Mouse (Mus musculus): ENCODE measurements at regions not wholly inside any gene's neighbourhood (a gene's known extent, or its start where the extent isn't known, plus 50 kb on each side); places are given as distances from the start of the nearest gene placed in this dataset.

GRCm38 (mm10) chr3:100266976-100267375 lies 104.8 kb upstream of the Wdr3 start:
- no peak overlapping the region for H3K4me2 ChIP-seq (ENCODE audit: low read depth, low read length, severe bottlenecking)
- no peaks in the 10 kb centered on the region for H3K9me3 ChIP-seq (ENCODE audit: control insufficient read depth, low read length)
- H3K27me3 ChIP-seq (ENCODE audit: control insufficient read depth, insufficient read depth, low read length), result no peaks in the 10 kb centered on the region
- ATAC-seq (replicated peaks; ENCODE audit: low FRiP score) (no peak), DNase-seq (ENCODE audit: low spot score) (no peak)
- no peak overlapping the region for H3K9ac ChIP-seq (ENCODE audit: low read length)
- H3K4me1 ChIP-seq (replicated peaks; ENCODE audit: control insufficient read depth, insufficient read depth, low read length), result no peaks in the 10 kb centered on the region
- no peaks in the 10 kb centered on the region for H3K36me3 ChIP-seq (ENCODE audit: control insufficient read depth, insufficient read depth, low read length)
- no peak overlapping the region for H3K27ac ChIP-seq (ENCODE audit: low read depth, low read length)
- H3K4me3 ChIP-seq (ENCODE audit: low read depth, low read length), result no peak overlapping the region

- 52% methylated on average over 5 of the region's 5 CpGs for WGBS
- no peak for ATAC-seq (replicated peaks; ENCODE audit: low FRiP score)
- H3K27me3 ChIP-seq (ENCODE audit: control insufficient read depth, insufficient read depth, low read length), result no peaks in the 10 kb centered on the region
- no peaks in the 10 kb centered on the region for H3K36me3 ChIP-seq (ENCODE audit: control insufficient read depth, insufficient read depth, low read length)
- H3K9me3 ChIP-seq (ENCODE audit: control insufficient read depth, low read length), result no peaks in the 10 kb centered on the region
- H3K27ac ChIP-seq (ENCODE audit: low read depth, low read length), result no peak overlapping the region
- H3K4me1 ChIP-seq (replicated peaks; ENCODE audit: control insufficient read depth, insufficient read depth, low read length), result no peaks in the 10 kb centered on the region
- no peak overlapping the region for H3K9ac ChIP-seq (ENCODE audit: low read length)
- H3K4me3 ChIP-seq (ENCODE audit: low read depth, low read length), result no peak overlapping the region
- DNase-seq (ENCODE audit: low spot score), result no peak
- no peak overlapping the region for H3K4me2 ChIP-seq (ENCODE audit: low read depth, low read length, severe bottlenecking)
Measured at GRCm38 (mm10) chr3:100264991-100265390, 102.8 kb upstream of the Wdr3 start.

Measured in forebrain, embryonic 11.5 days (tissue).